In the genomic region with DNA sequence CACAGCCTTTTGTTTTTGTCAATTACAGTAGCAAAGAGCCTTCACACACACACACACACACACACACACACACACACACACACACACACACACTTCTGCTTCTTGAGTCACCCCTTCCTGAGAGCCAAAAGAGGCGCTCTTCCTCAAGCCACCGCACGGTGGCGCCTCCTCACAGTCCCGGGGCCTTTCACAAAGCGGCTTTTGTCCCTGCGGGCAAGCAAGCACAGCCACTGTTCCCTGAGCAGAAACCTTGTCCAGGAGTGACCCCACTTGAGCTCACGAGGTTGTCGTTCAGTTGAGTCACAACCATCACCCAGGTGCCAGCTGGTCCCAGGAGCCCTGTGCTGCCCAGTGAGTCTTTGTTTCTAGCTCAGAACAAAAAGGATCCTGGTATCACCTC, we compare ENCODE assay signal across 8 mouse cellular contexts. TPM values are rescaled to one million over a fixed set of nuclear protein-coding genes. Genes with fewer than 3 reads are reported as not detected.
DNase-seq lines count a peak whose midpoint lies in the region; ATAC-seq and TF ChIP-seq lines count a peak whose summit lies in the region.

No protein-coding gene starts in this region.

- H3K9me3 ChIP-seq in intestine, embryonic 16.5 days (ENCODE audit: control insufficient read depth, low read length) = no peaks in the 10 kb centered on the region
- H3K9me3 ChIP-seq in midbrain, embryonic 12.5 days = no peaks in the 10 kb centered on the region

- peak; percentile 80 for ATAC-seq in intestine, embryonic 16.5 days
- ATAC-seq in midbrain, embryonic 12.5 days (ENCODE audit: low FRiP score, low read depth) = peak; percentile 62

- no peaks in the 10 kb centered on the region for H3K36me3 ChIP-seq in intestine, embryonic 16.5 days (ENCODE audit: control insufficient read depth, insufficient read depth, low read length)
- no peaks in the 10 kb centered on the region for H3K36me3 ChIP-seq in midbrain, embryonic 12.5 days

- peak; percentile 88 for DNase-seq in adrenal gland, adult 2 months
- peak; percentile 38 for DNase-seq in gastrocnemius, postnatal 25 days
- DNase-seq in left cerebral cortex, postnatal 25 days (ENCODE audit: low spot score in 2 of 2) = peak; percentile 79
- peak; percentile 59 for DNase-seq in skeletal muscle tissue, adult 2 months (ENCODE audit: low read depth, low spot score)
- peak; percentile 72 to 85 for DNase-seq in urinary bladder, postnatal 4 days (ENCODE audit: low spot score in 2 of 2)

- H3K4me2 ChIP-seq in intestine, embryonic 16.5 days (ENCODE audit: low read depth, low read length) = no peak overlapping the region
- no peak overlapping the region for H3K4me2 ChIP-seq in midbrain, embryonic 12.5 days (replicated peaks)

- no peak overlapping the region for H3K9ac ChIP-seq in intestine, embryonic 16.5 days (ENCODE audit: low read depth, low read length)
- H3K9ac ChIP-seq in midbrain, embryonic 12.5 days (replicated peaks) = no peak overlapping the region

- H3K27ac ChIP-seq in cortical plate, adult 2 months (ENCODE audit: insufficient read depth, low read length) = peak overlapping the region; percentile 48
- H3K27ac ChIP-seq in intestine, embryonic 16.5 days (ENCODE audit: low read length) = no peak overlapping the region
- no peak overlapping the region for H3K27ac ChIP-seq in midbrain, embryonic 12.5 days (replicated peaks)

- 3% methylated on average over 9 of the region's 9 CpGs for WGBS in intestine, embryonic 16.5 days
- WGBS in midbrain, embryonic 12.5 days = under 1% methylated on average over 9 of the region's 9 CpGs

- TF ChIP-seq CTCF in cortical plate, adult 2 months (IDR thresholded peaks at IDR 0.05; ENCODE audit: extremely low read depth, insufficient read depth, low read length) = peak; percentile 72

- H3K4me1 ChIP-seq in cortical plate, adult 2 months (ENCODE audit: control insufficient read depth, insufficient read depth, low read length) = no peaks in the 10 kb centered on the region
- peaks cover 5% of the 10 kb centered on the region for H3K4me1 ChIP-seq in intestine, embryonic 16.5 days (ENCODE audit: control insufficient read depth, insufficient read depth, low read length)
- H3K4me1 ChIP-seq in midbrain, embryonic 12.5 days = peaks cover 14% of the 10 kb centered on the region; the same call in 1 of the 2 replicates

- intact Hi-C loops in left cerebral cortex, postnatal 25 days (cut with DNase I) = loop anchor here (1.0 to 2.0 kb wide), 3 partner anchors 56 to 616 kb away; no protein-coding TSS in a partner anchor

- no peak overlapping the region for H3K4me3 ChIP-seq in cortical plate, adult 2 months (ENCODE audit: insufficient read depth, low read length)
- H3K4me3 ChIP-seq in intestine, embryonic 16.5 days (ENCODE audit: low read length) = no peak overlapping the region
- H3K4me3 ChIP-seq in midbrain, embryonic 12.5 days = no peak overlapping the region

- TF ChIP-seq POLR2A in cortical plate, adult 2 months (IDR thresholded peaks at IDR 0.05; ENCODE audit: extremely low read depth, insufficient read depth, low read length) = no peak

- no peaks in the 10 kb centered on the region for H3K27me3 ChIP-seq in intestine, embryonic 16.5 days (replicated peaks; ENCODE audit: control insufficient read depth, insufficient read depth, low read length)
- peaks cover 31% of the 10 kb centered on the region for H3K27me3 ChIP-seq in midbrain, embryonic 12.5 days

RNA-seq across cellular contexts. Expression of a gene that starts 21.3 kb away (rescaled TPM):
- 10 to 100 TPM; 31.2 to 42.8 TPM for total RNA-seq in adrenal gland, adult 2 months (2021)
- 5.2 and 5.8 TPM in 2 replicates for polyA plus RNA-seq in adrenal gland, adult 2 months (2012; rRNA removed)
- polyA plus RNA-seq in cortical plate, adult 2 months (2012; rRNA removed) = 14.1 and 16.6 TPM in 2 replicates
- total RNA-seq in gastrocnemius, postnatal 25 days (2021) = 10 to 100 TPM; 21.0 to 22.6 TPM
- polyA plus RNA-seq in intestine, embryonic 16.5 days (2015; fragmentation: Nextera tagmentation; extraction: Ambion mirVana) = 55.1 and 62.8 TPM in 2 replicates
- total RNA-seq in left cerebral cortex, postnatal 25 days (2021) = 10 to 100 TPM; 25.8 to 33.0 TPM
- 47.6 and 50.8 TPM in 2 replicates for polyA plus RNA-seq in midbrain, embryonic 12.5 days (2016; fragmentation: Nextera tagmentation; extraction: Ambion mirVana)

RNA-seq across cellular contexts. Expression of a gene that starts 53.8 kb away (rescaled TPM):
- total RNA-seq in adrenal gland, adult 2 months (2021) = 1 to 10 TPM; 2.2 to 3.4 TPM
- 1.1 TPM in 2 replicates for polyA plus RNA-seq in adrenal gland, adult 2 months (2012; rRNA removed)
- polyA plus RNA-seq in cortical plate, adult 2 months (2012; rRNA removed) = 17.1 and 17.3 TPM in 2 replicates
- total RNA-seq in gastrocnemius, postnatal 25 days (2021) = 1 to 10 TPM in 1 of 2 experiments, under 1 TPM in 1; 0.69 to 1.3 TPM
- 17.4 and 20.3 TPM in 2 replicates for polyA plus RNA-seq in intestine, embryonic 16.5 days (2015; fragmentation: Nextera tagmentation; extraction: Ambion mirVana)
- 10 to 100 TPM; 11.4 to 15.3 TPM for total RNA-seq in left cerebral cortex, postnatal 25 days (2021)
- 1.0 and 2.6 TPM in 2 replicates for polyA plus RNA-seq in midbrain, embryonic 12.5 days (2016; fragmentation: Nextera tagmentation; extraction: Ambion mirVana)

Comparison
In these comparisons a context has a peak if more than half of its experiments do, and no peak if none do; other contexts are left out.
1. DNase-seq: peak in every context shown above with its lines; median percentile 88 in adrenal gland, adult 2 months; 79 in left cerebral cortex, postnatal 25 days; 78 in urinary bladder, postnatal 4 days; 59 in skeletal muscle tissue, adult 2 months; 38 in gastrocnemius, postnatal 25 days.